Mouse (Mus musculus): ENCODE measurements around the gene Pa2g4.

DNA sequence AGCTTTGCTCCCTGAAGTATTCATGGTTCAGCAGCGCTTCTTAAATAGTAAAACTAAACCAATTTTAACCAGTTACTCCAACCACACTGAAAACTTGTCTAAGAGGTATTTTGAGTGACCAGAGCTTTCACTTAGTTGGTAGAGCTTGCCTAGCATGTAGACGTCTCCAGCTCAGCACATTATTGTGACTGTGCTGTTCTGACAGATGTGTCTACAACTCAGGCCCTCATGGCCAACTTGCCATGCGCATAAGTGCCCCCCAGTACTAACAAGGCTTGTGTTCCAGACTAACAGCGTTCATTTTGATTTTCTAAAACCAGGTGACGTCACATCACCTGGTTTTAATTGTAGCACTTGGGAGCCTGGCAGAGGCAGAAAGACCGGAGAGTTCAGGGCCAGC, 8.8 kb downstream of the Pa2g4 start:
- no peak for TF ChIP-seq CTCF (IDR thresholded peaks at IDR 0.05; ENCODE audit: low read depth)
- no peak for TF ChIP-seq EP300 (IDR thresholded peaks at IDR 0.05; ENCODE audit: low read depth)
